Mouse (Mus musculus): ENCODE results near the gene Fyn. TPM values are rescaled to one million over a fixed set of nuclear protein-coding genes. Genes with fewer than 3 reads are reported as not detected.

Fyn gene
- polyA plus RNA-seq, 1 experiment from 2014 or later: 13.4 TPM

Other genes with a start within 250 kb of the Fyn start
- 12.3 and 12.5 TPM in 2 replicates for gene Fam229b, start 234.9 kb upstream of the Fyn start, polyA plus RNA-seq (2015; fragmentation: Nextera tagmentation; extraction: Ambion mirVana)
- gene Tube1, start 234.9 kb upstream of the Fyn start, polyA plus RNA-seq (2015; fragmentation: Nextera tagmentation; extraction: Ambion mirVana): 18.4 and 20.6 TPM in 2 replicates
- gene Ccn6, start 205.1 kb upstream of the Fyn start, polyA plus RNA-seq (2015; fragmentation: Nextera tagmentation; extraction: Ambion mirVana): 0.30 and 0.67 TPM in 2 replicates
- gene Traf3ip2, start 244.1 kb downstream of the Fyn start, polyA plus RNA-seq (2015; fragmentation: Nextera tagmentation; extraction: Ambion mirVana): 34.2 and 37.9 TPM in 2 replicates